ENCODE assay signal across 7 mouse cellular contexts in the genomic region with DNA sequence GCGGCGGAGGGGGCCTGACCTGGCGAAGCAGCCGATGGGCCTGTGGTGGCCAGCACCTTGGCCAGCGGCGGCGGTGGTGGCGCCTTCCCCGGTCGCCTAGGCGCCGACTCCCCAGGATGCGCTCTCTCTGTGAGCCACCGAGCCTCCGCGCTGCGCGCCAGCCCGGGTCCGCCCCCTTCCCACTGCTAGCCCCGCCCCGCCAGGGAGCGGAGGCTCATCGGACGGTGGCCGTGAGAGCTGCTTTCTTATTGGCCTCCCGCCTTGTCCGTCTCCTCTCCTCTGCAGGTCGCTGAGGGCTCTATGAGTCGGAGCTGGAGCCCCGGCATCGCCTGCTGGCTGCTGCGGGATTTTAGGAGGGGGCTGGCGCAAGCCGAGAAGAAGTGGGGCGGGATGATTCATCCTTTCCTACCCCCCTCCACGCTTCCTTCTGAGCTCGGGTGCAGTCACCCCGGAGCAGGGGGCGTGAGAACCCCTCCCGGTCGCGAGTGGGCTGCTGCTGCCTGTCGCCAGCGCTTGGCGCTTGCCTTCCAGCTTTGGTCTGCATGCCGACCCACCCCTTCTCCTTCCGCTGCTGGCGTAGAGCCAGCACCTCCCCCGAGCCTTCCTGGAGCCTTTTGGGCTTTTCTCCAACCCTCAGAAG. TPM values are rescaled to one million over a fixed set of nuclear protein-coding genes. Genes with fewer than 3 reads are reported as not detected.
A peak's percentile ranks its signal among the peaks of the same experiment; 100 is the strongest.
DNase-seq lines count a peak whose midpoint lies in the region; ATAC-seq and TF ChIP-seq lines count a peak whose summit lies in the region.

A gene (minus strand): TSS at position 413 of the 640 bp plus-strand sequence.

- H3K27ac ChIP-seq in bone marrow macrophage, adult 2 months (ENCODE audit: insufficient read depth, low read depth, low read length), result no peak within 1 kb of the TSS
- no peak within 1 kb of the TSS for H3K27ac ChIP-seq in embryonic facial prominence, embryonic 15.5 days (replicated peaks)
- no peak within 1 kb of the TSS for H3K27ac ChIP-seq in limb, embryonic 13.5 days
- peak within 1 kb of the TSS; percentile 99 for H3K27ac ChIP-seq in midbrain, embryonic 16.5 days (ENCODE audit: low read length)

- no peaks in the 10 kb centered on the region for H3K4me1 ChIP-seq in bone marrow macrophage, adult 2 months (ENCODE audit: control insufficient read depth, insufficient read depth, low read length)
- peaks cover 21% of the 10 kb centered on the region for H3K4me1 ChIP-seq in embryonic facial prominence, embryonic 15.5 days
- H3K4me1 ChIP-seq in limb, embryonic 13.5 days, result peaks cover 21% of the 10 kb centered on the region
- peaks cover 24% of the 10 kb centered on the region for H3K4me1 ChIP-seq in midbrain, embryonic 16.5 days (ENCODE audit: control insufficient read depth, insufficient read depth, low read length)

- DNase-seq in heart, adult 9 months (ENCODE audit: low spot score in 2 of 2), result peak; percentile 89 to 90
- peak; percentile 82 for DNase-seq in kidney, adult 9 months
- peak; percentile 34 to 49 for DNase-seq in spleen, postnatal 14 days (ENCODE audit: low spot score in 2 of 2)

- H3K4me2 ChIP-seq in embryonic facial prominence, embryonic 15.5 days (replicated peaks), result peak within 1 kb of the TSS; percentile 96
- peak within 1 kb of the TSS; percentile 92 for H3K4me2 ChIP-seq in limb, embryonic 13.5 days (replicated peaks)
- peak within 1 kb of the TSS; percentile 67 for H3K4me2 ChIP-seq in midbrain, embryonic 16.5 days (ENCODE audit: low read length)

- H3K9me3 ChIP-seq in embryonic facial prominence, embryonic 15.5 days (replicated peaks), result no peaks in the 10 kb centered on the region
- no peaks in the 10 kb centered on the region for H3K9me3 ChIP-seq in limb, embryonic 13.5 days
- no peaks in the 10 kb centered on the region for H3K9me3 ChIP-seq in midbrain, embryonic 16.5 days (replicated peaks; ENCODE audit: control insufficient read depth, low read length, poor library complexity, severe bottlenecking)

- TF ChIP-seq CTCF in bone marrow macrophage, adult 2 months (IDR thresholded peaks at IDR 0.05; ENCODE audit: low read depth, low read length), result no peak

- H3K36me3 ChIP-seq in embryonic facial prominence, embryonic 15.5 days, result no peaks in the 10 kb centered on the region
- H3K36me3 ChIP-seq in limb, embryonic 13.5 days, result no peaks in the 10 kb centered on the region
- H3K36me3 ChIP-seq in midbrain, embryonic 16.5 days (ENCODE audit: control insufficient read depth, insufficient read depth, low read length), result no peaks in the 10 kb centered on the region

- H3K4me3 ChIP-seq in bone marrow macrophage, adult 2 months (ENCODE audit: insufficient read depth, low read length), result peak within 1 kb of the TSS; percentile 37
- H3K4me3 ChIP-seq in embryonic facial prominence, embryonic 15.5 days (replicated peaks), result peak within 1 kb of the TSS; percentile 60
- H3K4me3 ChIP-seq in limb, embryonic 13.5 days, result peak within 1 kb of the TSS; percentile 64
- H3K4me3 ChIP-seq in midbrain, embryonic 16.5 days (ENCODE audit: low read depth, low read length), result peak within 1 kb of the TSS; percentile 85

- ATAC-seq in embryonic facial prominence, embryonic 15.5 days (ENCODE audit: insufficient number of reproducible peaks, low FRiP score, low TSS enrichment, low read depth), result peak; percentile 99
- ATAC-seq in limb, embryonic 13.5 days (ENCODE audit: low FRiP score, low read depth), result peak; percentile 99
- peak; percentile 98 for ATAC-seq in midbrain, embryonic 16.5 days

- no peak for TF ChIP-seq POLR2A in bone marrow macrophage, adult 2 months (IDR thresholded peaks at IDR 0.05; ENCODE audit: borderline replicate concordance, low read depth, low read length)

- peaks cover 25% of the 10 kb centered on the region for H3K27me3 ChIP-seq in embryonic facial prominence, embryonic 15.5 days
- peaks cover 48% of the 10 kb centered on the region for H3K27me3 ChIP-seq in limb, embryonic 13.5 days
- no peaks in the 10 kb centered on the region for H3K27me3 ChIP-seq in midbrain, embryonic 16.5 days (ENCODE audit: control insufficient read depth, insufficient read depth, low read depth, low read length)

- under 1% methylated on average over 48 of the region's 50 CpGs for WGBS in embryonic facial prominence, embryonic 15.5 days
- WGBS in limb, embryonic 13.5 days, result under 1% methylated on average over 43 of the region's 50 CpGs
- WGBS in midbrain, embryonic 16.5 days, result 0% methylated on average over 42 of the region's 50 CpGs

- peak within 1 kb of the TSS; percentile 21; the same call in 1 of the 2 replicates for H3K9ac ChIP-seq in embryonic facial prominence, embryonic 15.5 days
- peak within 1 kb of the TSS; percentile 63 for H3K9ac ChIP-seq in limb, embryonic 13.5 days
- peak within 1 kb of the TSS; percentile 94 for H3K9ac ChIP-seq in midbrain, embryonic 16.5 days (ENCODE audit: low read depth, low read length)

RNA-seq across cellular contexts. Expression of the gene that starts here (rescaled TPM):
- polyA plus RNA-seq in bone marrow macrophage, adult 2 months (2012; ENCODE audit: insufficient read depth, insufficient read length, missing spikeins), result not detected in 2 replicates
- 1.4 and 1.6 TPM in 2 replicates for polyA plus RNA-seq in embryonic facial prominence, embryonic 15.5 days (2015; fragmentation: Nextera tagmentation; extraction: Ambion mirVana)
- 0.74 and 0.93 TPM in 2 replicates for polyA plus RNA-seq in limb, embryonic 13.5 days (2015; fragmentation: Nextera tagmentation; extraction: Ambion mirVana)
- 88.6 and 108 TPM in 2 replicates for polyA plus RNA-seq in midbrain, embryonic 16.5 days (2015; fragmentation: Nextera tagmentation; extraction: Ambion mirVana)

Comparison
In these comparisons a context has a peak if more than half of its experiments do, and no peak if none do; other contexts are left out.
1. RNA of the gene that starts here (polyA plus RNA-seq): 88.6 to 108 TPM in midbrain, embryonic 16.5 days; 1.4 to 1.6 TPM in embryonic facial prominence, embryonic 15.5 days, 0.74 to 0.93 TPM in limb, embryonic 13.5 days and not detected in bone marrow macrophage, adult 2 months; every median in the first group is over 10 times any median in the second.
2. Peak in ATAC-seq, H3K4me3 ChIP-seq, H3K9ac ChIP-seq and H3K4me2 ChIP-seq in limb, embryonic 13.5 days; RNA of the gene not detected or under 1 TPM.
3. H3K9ac ChIP-seq: peak in every context shown above with its lines; median percentile 94 in midbrain, embryonic 16.5 days; 63 in limb, embryonic 13.5 days; 21 in embryonic facial prominence, embryonic 15.5 days.
4. Peak in every context shown above with its lines, with median percentiles within 50 percentile points of each other: H3K4me3 ChIP-seq, ATAC-seq, H3K4me2 ChIP-seq and DNase-seq.